Mouse (Mus musculus): Measurements from ENCODE around the gene 4930447C04Rik. TPM values are rescaled to one million over a fixed set of nuclear protein-coding genes. Genes with fewer than 3 reads are reported as not detected.

The 4930447C04Rik gene
- polyA plus RNA-seq (2012; ENCODE audit: insufficient read depth, insufficient read length, missing spikeins) = 1.4 TPM in 1 of 2 replicates, not detected in the other

- Histone ChIP-seq H3K4me3 (ENCODE audit: insufficient read depth, low read depth, low read length) (no peak within 1 kb of the TSS), H3K27ac (replicated peaks; ENCODE audit: low read depth, low read length) (no peak within 1 kb of the TSS), H3K4me1 (ENCODE audit: control insufficient read depth, insufficient read depth, insufficient read length, low read length) (no peaks in the 10 kb centered on the region)
Observed at GRCm38 (mm10) chr12:72940071-72940821, at the start of gene 4930447C04Rik. Gene 4930447C04Rik, minus strand, starts transcription at chr12:72940774.

GRCm38 (mm10) chr12:72983071-72983857 is 42.7 kb upstream of the 4930447C04Rik start:
- Histone ChIP-seq H3K27ac (replicated peaks; ENCODE audit: low read depth, low read length) (peak overlapping the region; percentile 97), H3K4me1 (ENCODE audit: control insufficient read depth, insufficient read depth, insufficient read length, low read length) (peaks cover 5% of the 10 kb centered on the region), H3K4me3 (ENCODE audit: insufficient read depth, low read depth, low read length) (no peak overlapping the region)

GRCm38 (mm10) chr12:72982616-72983015 is 42.0 kb upstream of the 4930447C04Rik start:
- H3K27ac ChIP-seq (replicated peaks; ENCODE audit: low read depth, low read length) = peak overlapping the region; percentile 71
- H3K4me1 ChIP-seq (ENCODE audit: control insufficient read depth, insufficient read depth, insufficient read length, low read length) = peaks cover 5% of the 10 kb centered on the region
- no peak overlapping the region for H3K4me3 ChIP-seq (ENCODE audit: insufficient read depth, low read depth, low read length)

GRCm38 (mm10) chr12:72979236-72979635 is 38.7 kb upstream of the 4930447C04Rik start:
- H3K4me3 ChIP-seq (ENCODE audit: insufficient read depth, low read depth, low read length) = no peak overlapping the region

GRCm38 (mm10) chr12:72977851-72978250 is 37.3 kb upstream of the 4930447C04Rik start:
- H3K4me3 ChIP-seq (ENCODE audit: insufficient read depth, low read depth, low read length) = no peak overlapping the region
- H3K27ac ChIP-seq (replicated peaks; ENCODE audit: low read depth, low read length) = no peak overlapping the region
- H3K4me1 ChIP-seq (ENCODE audit: control insufficient read depth, insufficient read depth, insufficient read length, low read length) = peaks cover 5% of the 10 kb centered on the region

More at GRCm38 (mm10) chr12:72979236-72979635, 38.7 kb upstream of the 4930447C04Rik start:
- Histone ChIP-seq H3K27ac (replicated peaks; ENCODE audit: low read depth, low read length) (no peak overlapping the region), H3K4me1 (ENCODE audit: control insufficient read depth, insufficient read depth, insufficient read length, low read length) (peaks cover 5% of the 10 kb centered on the region)

GRCm38 (mm10) chr12:72976718-72977117 is 36.1 kb upstream of the 4930447C04Rik start:
- H3K4me3 ChIP-seq (ENCODE audit: insufficient read depth, low read depth, low read length) = no peak overlapping the region

GRCm38 (mm10) chr12:72976172-72976571 is 35.6 kb upstream of the 4930447C04Rik start:
- Histone ChIP-seq H3K4me3 (ENCODE audit: insufficient read depth, low read depth, low read length) (no peak overlapping the region), H3K4me1 (ENCODE audit: control insufficient read depth, insufficient read depth, insufficient read length, low read length) (no peaks in the 10 kb centered on the region; the same call in 1 of the 2 replicates), H3K27ac (replicated peaks; ENCODE audit: low read depth, low read length) (no peak overlapping the region)

More at GRCm38 (mm10) chr12:72976718-72977117, 36.1 kb upstream of the 4930447C04Rik start:
- no peaks in the 10 kb centered on the region; the same call in 1 of the 2 replicates for H3K4me1 ChIP-seq (ENCODE audit: control insufficient read depth, insufficient read depth, insufficient read length, low read length)
- no peak overlapping the region for H3K27ac ChIP-seq (replicated peaks; ENCODE audit: low read depth, low read length)

GRCm38 (mm10) chr12:72973161-72973560 is 32.6 kb upstream of the 4930447C04Rik start:
- Histone ChIP-seq H3K27ac (replicated peaks; ENCODE audit: low read depth, low read length) (no peak overlapping the region), H3K4me3 (ENCODE audit: insufficient read depth, low read depth, low read length) (no peak overlapping the region), H3K4me1 (ENCODE audit: control insufficient read depth, insufficient read depth, insufficient read length, low read length) (no peaks in the 10 kb centered on the region)

GRCm38 (mm10) chr12:72970620-72971019 is 30.0 kb upstream of the 4930447C04Rik start:
- Histone ChIP-seq H3K4me1 (ENCODE audit: control insufficient read depth, insufficient read depth, insufficient read length, low read length) (no peaks in the 10 kb centered on the region), H3K4me3 (ENCODE audit: insufficient read depth, low read depth, low read length) (no peak overlapping the region), H3K27ac (replicated peaks; ENCODE audit: low read depth, low read length) (no peak overlapping the region)

- H3K4me3 ChIP-seq (ENCODE audit: insufficient read depth, low read depth, low read length) = no peak overlapping the region
- no peak overlapping the region for H3K27ac ChIP-seq (replicated peaks; ENCODE audit: low read depth, low read length)
- H3K4me1 ChIP-seq (ENCODE audit: control insufficient read depth, insufficient read depth, insufficient read length, low read length) = no peaks in the 10 kb centered on the region
Observed at GRCm38 (mm10) chr12:72967541-72967940, 27.0 kb upstream of the 4930447C04Rik start.

- no peaks in the 10 kb centered on the region for H3K4me1 ChIP-seq (ENCODE audit: control insufficient read depth, insufficient read depth, insufficient read length, low read length)
- H3K27ac ChIP-seq (replicated peaks; ENCODE audit: low read depth, low read length) = no peak overlapping the region
- no peak overlapping the region for H3K4me3 ChIP-seq (ENCODE audit: insufficient read depth, low read depth, low read length)
Observed at GRCm38 (mm10) chr12:72962761-72963160, 22.2 kb upstream of the 4930447C04Rik start.

- Histone ChIP-seq H3K4me1 (ENCODE audit: control insufficient read depth, insufficient read depth, insufficient read length, low read length) (no peaks in the 10 kb centered on the region), H3K4me3 (ENCODE audit: insufficient read depth, low read depth, low read length) (no peak overlapping the region), H3K27ac (replicated peaks; ENCODE audit: low read depth, low read length) (no peak overlapping the region)
Observed at GRCm38 (mm10) chr12:72958446-72958845, 17.9 kb upstream of the 4930447C04Rik start.

GRCm38 (mm10) chr12:72957829-72958424 is 17.4 kb upstream of the 4930447C04Rik start:
- H3K4me1 ChIP-seq (ENCODE audit: control insufficient read depth, insufficient read depth, insufficient read length, low read length) = no peaks in the 10 kb centered on the region
- H3K4me3 ChIP-seq (ENCODE audit: insufficient read depth, low read depth, low read length) = no peak overlapping the region
- no peak overlapping the region for H3K27ac ChIP-seq (replicated peaks; ENCODE audit: low read depth, low read length)

GRCm38 (mm10) chr12:72954906-72955305 is 14.3 kb upstream of the 4930447C04Rik start:
- Histone ChIP-seq H3K27ac (replicated peaks; ENCODE audit: low read depth, low read length) (no peak overlapping the region), H3K4me3 (ENCODE audit: insufficient read depth, low read depth, low read length) (no peak overlapping the region), H3K4me1 (ENCODE audit: control insufficient read depth, insufficient read depth, insufficient read length, low read length) (no peaks in the 10 kb centered on the region)

GRCm38 (mm10) chr12:72953858-72954257 is 13.3 kb upstream of the 4930447C04Rik start:
- Histone ChIP-seq H3K4me1 (ENCODE audit: control insufficient read depth, insufficient read depth, insufficient read length, low read length) (no peaks in the 10 kb centered on the region), H3K4me3 (ENCODE audit: insufficient read depth, low read depth, low read length) (no peak overlapping the region), H3K27ac (replicated peaks; ENCODE audit: low read depth, low read length) (no peak overlapping the region)

All from brown adipose tissue, adult 24 weeks (tissue).